Mouse (Mus musculus) kidney, adult 2 months (tissue): ENCODE results near the gene Ttbk2. TPM values are rescaled to one million over a fixed set of nuclear protein-coding genes. Genes with fewer than 3 reads are reported as not detected.

Experiments
- DNase-seq: peaks from one replicate; pipeline ENCODE4 v3.0.0; 2021
- H3K27ac ChIP-seq: fragments of 200-500 bp; 2 replicates; pipeline ENCODE4 v1.5.1; 2012; ENCODE audit warnings: low read depth, low read length, control low read depth, inconsistent platforms; ENCODE audit not compliant: insufficient read depth
- H3K27me3 ChIP-seq: fragments of 200-500 bp; replicated peaks from 2 replicates; pipeline ENCODE4 v1.6.1; 2012; ENCODE audit warnings: mild to moderate bottlenecking, moderate library complexity, low read length, inconsistent platforms; ENCODE audit not compliant: control insufficient read depth, insufficient read depth
- H3K36me3 ChIP-seq: fragments of 200-500 bp; 2 replicates; pipeline ENCODE4 v1.6.1; 2012; ENCODE audit warnings: mild to moderate bottlenecking, moderate library complexity, low read length, inconsistent platforms; ENCODE audit not compliant: control insufficient read depth, insufficient read depth
- H3K4me1 ChIP-seq: fragments of 200-500 bp; 2 replicates; pipeline ENCODE4 v1.6.1; 2011; ENCODE audit warnings: low read length; ENCODE audit not compliant: control insufficient read depth, insufficient read depth
- H3K4me3 ChIP-seq: fragments of 200-500 bp; 2 replicates; pipeline ENCODE4 v1.5.1; 2011; ENCODE audit warnings: mild to moderate bottlenecking, low read depth, low read length, control low read depth; ENCODE audit not compliant: insufficient read depth
- CTCF ChIP-seq: fragments of 200-500 bp; conservative IDR thresholded peaks from 2 replicates; pipeline ENCODE4 v1.5.1; 2011; ENCODE audit warnings: low read depth, mild to moderate bottlenecking, control low read depth, low read length, moderate library complexity, mixed read lengths; ENCODE audit not compliant: insufficient read depth, insufficient read length
- POLR2A ChIP-seq: fragments of 200-500 bp; IDR thresholded peaks from one replicate; pipeline ENCODE4 v1.6.1; 2011; ENCODE audit warnings: low read depth, low read length, control low read depth
- WGBS: fragments of 180-500 bp; shearing (Covaris S2); methylation state at CpG from one replicate; pipeline ENCODE4 v1.1.7; 2018; 5-methylcytosine and 5-hydroxymethylcytosine counted together
- polyA plus RNA-seq: library from polyadenylated mRNA; depleted of rRNA; stranded (reverse); fragments of >200 nt; gene quantifications from 2 replicates; pipeline ENCODE4 v1.2.3, GENCODE M21; 2012

The Ttbk2 gene
- polyA plus RNA-seq, 1 experiment: 2.9 TPM

DNA sequence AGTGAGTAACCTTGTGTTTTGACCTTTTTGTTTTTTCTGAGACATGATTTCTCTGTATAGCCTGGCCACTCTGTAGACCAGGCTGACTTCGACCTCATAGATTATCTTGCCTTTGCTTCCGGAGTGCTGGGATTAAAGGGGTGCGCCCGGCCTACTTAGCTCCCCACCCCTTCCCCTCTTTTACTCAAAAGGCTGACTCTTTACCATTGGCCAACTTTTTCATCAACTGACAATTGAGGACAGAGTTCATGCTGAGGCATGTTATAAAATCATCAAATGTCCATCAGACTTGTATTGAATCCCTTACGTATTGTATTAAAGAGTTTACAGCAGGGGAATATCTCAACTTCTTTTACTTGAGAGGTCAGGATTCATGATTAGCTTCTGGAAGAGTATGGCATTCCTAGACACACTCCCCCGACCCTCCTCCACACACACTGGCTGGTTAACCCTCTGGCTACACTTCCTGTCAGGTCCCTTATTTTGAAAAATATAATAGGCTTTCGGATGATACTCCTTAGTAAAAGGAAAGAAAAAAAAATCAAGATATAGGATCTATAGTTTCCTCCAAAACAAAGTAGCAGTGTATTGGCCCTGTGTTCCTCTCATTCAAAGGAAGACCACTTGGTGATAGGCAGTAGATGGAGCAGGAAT lies 118.4 kb downstream of the Ttbk2 start:
- Histone ChIP-seq H3K4me1 (peaks cover 14% of the 10 kb centered on the region; the same call in 1 of the 2 replicates), H3K27me3 (no peaks in the 10 kb centered on the region), H3K4me3 (peak overlapping the region; percentile 42), H3K27ac (peak overlapping the region; percentile 67), H3K36me3 (no peaks in the 10 kb centered on the region; the same call in 1 of the 2 replicates)
- no peak for DNase-seq
- 37% methylated on average over 7 of the region's 7 CpGs for WGBS
- TF ChIP-seq CTCF (no peak), POLR2A (no peak)

- Histone ChIP-seq H3K4me1 (peaks cover 14% of the 10 kb centered on the region; the same call in 1 of the 2 replicates), H3K27me3 (no peaks in the 10 kb centered on the region), H3K27ac (peak overlapping the region; percentile 75), H3K36me3 (no peaks in the 10 kb centered on the region; the same call in 1 of the 2 replicates), H3K4me3 (peak overlapping the region; percentile 94)
- peak; percentile 81 for TF ChIP-seq POLR2A
- TF ChIP-seq CTCF: no peak
- under 1% methylated on average over 61 of the region's 61 CpGs for WGBS
- peak; percentile 96 for DNase-seq
These were observed 119.1 kb downstream of the Ttbk2 start for GRCm38 (mm10) chr2:120731167-120731862.

- Histone ChIP-seq H3K4me1 (peaks cover 14% of the 10 kb centered on the region; the same call in 1 of the 2 replicates), H3K27me3 (no peaks in the 10 kb centered on the region), H3K27ac (peak overlapping the region; percentile 75; the same call in 1 of the 2 replicates), H3K4me3 (peak overlapping the region; percentile 94), H3K36me3 (peaks cover 2% of the 10 kb centered on the region)
- peak; percentile 14 for DNase-seq
- under 1% methylated on average over 50 of the region's 50 CpGs for WGBS
- TF ChIP-seq CTCF (no peak), POLR2A (no peak)
These were observed 119.7 kb downstream of the Ttbk2 start for GRCm38 (mm10) chr2:120730639-120731166.

- peak; percentile 7 for DNase-seq
These were observed 120.4 kb downstream of the Ttbk2 start for GRCm38 (mm10) chr2:120729775-120730585.

GRCm38 (mm10) chr2:120724176-120724575 lies 126.2 kb downstream of the Ttbk2 start:
- Histone ChIP-seq H3K27ac (peak overlapping the region; percentile 14; the same call in 1 of the 2 replicates), H3K27me3 (no peaks in the 10 kb centered on the region), H3K4me3 (no peak overlapping the region), H3K36me3 (peaks cover 11% of the 10 kb centered on the region), H3K4me1 (no peaks in the 10 kb centered on the region)
- no peak for DNase-seq
- TF ChIP-seq POLR2A (no peak), CTCF (no peak)
- WGBS: 67% methylated on average over 6 of the region's 6 CpGs

More at GRCm38 (mm10) chr2:120729775-120730585, 120.4 kb downstream of the Ttbk2 start:
- peak overlapping the region; percentile 94 for H3K4me3 ChIP-seq
- H3K4me1 ChIP-seq: peaks cover 14% of the 10 kb centered on the region; the same call in 1 of the 2 replicates
- no peaks in the 10 kb centered on the region for H3K27me3 ChIP-seq
- H3K27ac ChIP-seq: no peak overlapping the region
- H3K36me3 ChIP-seq: peaks cover 2% of the 10 kb centered on the region
- WGBS: 26% methylated on average over 23 of the region's 23 CpGs
- no peak for TF ChIP-seq CTCF
- TF ChIP-seq POLR2A: no peak

DNA sequence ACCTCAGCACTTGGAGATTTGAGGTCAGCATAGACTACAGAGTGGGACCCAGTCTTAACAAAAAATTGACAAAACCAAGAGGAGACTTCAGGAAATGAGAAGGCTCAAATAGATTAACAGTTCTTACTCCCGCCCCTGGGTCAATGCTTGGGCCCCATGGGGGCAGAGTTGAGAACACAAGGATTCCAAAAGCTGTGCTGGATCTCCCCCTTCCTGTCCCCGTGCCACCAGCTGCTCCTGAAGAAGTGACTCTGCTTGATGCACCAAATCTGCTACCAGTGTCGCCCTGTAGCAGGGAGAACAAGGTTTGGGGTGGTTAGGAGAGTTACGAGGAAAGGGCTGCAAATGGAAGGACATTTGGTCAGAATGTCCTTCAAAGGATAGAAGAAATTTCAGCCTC lies 126.8 kb downstream of the Ttbk2 start:
- Histone ChIP-seq H3K36me3 (peaks cover 12% of the 10 kb centered on the region), H3K27ac (peak overlapping the region; percentile 14; the same call in 1 of the 2 replicates), H3K27me3 (no peaks in the 10 kb centered on the region), H3K4me3 (no peak overlapping the region), H3K4me1 (no peaks in the 10 kb centered on the region)
- DNase-seq: peak; percentile 23
- 58% methylated on average over 4 of the region's 4 CpGs for WGBS
- TF ChIP-seq CTCF (no peak), POLR2A (no peak)
